1 mouse cellular context compared by ENCODE assay signal in genomic region chr4:87789446-87789845, GRCm38 (mm10).
"Had no signal": no experiment of that assay in that cellular context is flagged by ENCODE, and none has a peak within 500 bp of the region (broad histone marks: within the 10 kb centered on the region; RNA-seq: fewer than 3 reads in every experiment).

No protein-coding gene starts in this region.

- DNase-seq: gastrocnemius, postnatal 25 days had no signal
